Mouse (Mus musculus) forebrain, postnatal 0 days (tissue): Measurements from ENCODE around the gene Hif3a. TPM values are rescaled to one million over a fixed set of nuclear protein-coding genes. Genes with fewer than 3 reads are reported as not detected.

Source experiments
- ATAC-seq: fragments of 200-750 bp; cut with Nextera tagmentation; 2 replicates; pipeline ENCODE4 v1.8.0; 2017; ENCODE audit warnings: mild to moderate bottlenecking, moderate library complexity
- DNase-seq: peaks from one replicate; pipeline ENCODE4 v3.0.0-alpha.2; 2015
- H3K27ac ChIP-seq: fragments of 300-500 bp; sonication (generic); 2 replicates; pipeline ENCODE4 v1.5.1; 2014; ENCODE audit warnings: low read depth, mild to moderate bottlenecking, antibody characterized with exemption, low read length, moderate library complexity, mixed read lengths
- H3K27me3 ChIP-seq: fragments of 300-500 bp; sonication (generic); 2 replicates; pipeline ENCODE4 v1.6.1; 2014; ENCODE audit warnings: mild to moderate bottlenecking, low read length, mixed read lengths; ENCODE audit not compliant: insufficient read depth
- H3K36me3 ChIP-seq: fragments of 300-500 bp; sonication (generic); 2 replicates; pipeline ENCODE4 v1.6.1; 2014; ENCODE audit warnings: mild to moderate bottlenecking, moderate library complexity; ENCODE audit not compliant: insufficient read depth
- H3K4me1 ChIP-seq: fragments of 300-500 bp; sonication (generic); 2 replicates; pipeline ENCODE4 v1.6.1; 2014; ENCODE audit warnings: antibody characterized with exemption; ENCODE audit not compliant: insufficient read depth
- H3K4me2 ChIP-seq: fragments of 300-500 bp; sonication (generic); 2 replicates; pipeline ENCODE4 v1.6.1; 2014; ENCODE audit warnings: low read depth, mild to moderate bottlenecking, moderate library complexity
- H3K4me3 ChIP-seq: fragments of 300-500 bp; sonication (generic); 2 replicates; pipeline ENCODE4 v1.5.1; 2014; ENCODE audit warnings: low read depth, low read length, mixed read lengths
- H3K9ac ChIP-seq: fragments of 300-500 bp; sonication (generic); 2 replicates; pipeline ENCODE4 v1.6.1; 2014; ENCODE audit warnings: mild to moderate bottlenecking
- H3K9me3 ChIP-seq: fragments of 300-500 bp; sonication (generic); 2 replicates; pipeline ENCODE4 v1.6.1; 2016; ENCODE audit warnings: low read length
- CTCF ChIP-seq: sonication (generic); IDR thresholded peaks from 2 replicates; pipeline ENCODE4 v1.5.1; 2016; ENCODE audit warnings: antibody characterized with exemption, control low read depth, low read depth
- WGBS: fragments of 180-500 bp; shearing (Covaris S2); extraction: QIAGEN DNeasy Blood & Tissue Kit; methylation state at CpG from one replicate; pipeline ENCODE4 v1.1.7; 2014; 5-methylcytosine and 5-hydroxymethylcytosine counted together
- polyA plus RNA-seq: library from polyadenylated mRNA; unstranded; fragments of >200 nt; fragmentation: Nextera tagmentation; extraction: Ambion mirVana; gene quantifications from 2 replicates; pipeline ENCODE4 v1.2.1, GENCODE M21; 2015
- total RNA-seq: library from RNA; depleted of rRNA; stranded (reverse); fragments of >200 nt; gene quantifications from 2 replicates; pipeline ENCODE4 v1.2.3, GENCODE M21; 2014

Hif3a gene
- total and polyA plus RNA-seq, 2 experiments from 2014 or later = 2.0 to 12.2 TPM

DNA sequence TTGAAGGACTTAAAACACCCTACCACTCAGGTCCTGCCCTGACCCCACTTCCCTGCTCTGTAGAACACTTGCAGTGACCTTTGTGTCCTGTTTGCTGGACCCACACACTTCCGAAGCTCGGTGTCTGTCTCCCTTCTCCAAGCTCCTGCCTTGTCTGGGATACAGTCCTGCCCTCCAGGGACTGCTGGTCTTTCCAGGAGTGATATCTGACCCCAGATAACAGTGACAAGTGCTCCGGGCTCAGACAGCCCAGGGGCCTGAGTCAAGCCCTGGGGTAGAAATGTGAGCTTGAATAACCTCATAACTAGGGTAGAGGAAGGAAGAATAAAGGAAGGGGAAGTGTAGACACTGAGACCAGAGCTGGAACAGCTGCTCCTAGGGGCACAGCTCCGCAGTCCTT, 38.5 kb downstream of the Hif3a start:
- H3K4me2 ChIP-seq = no peak overlapping the region
- no peak overlapping the region for H3K4me3 ChIP-seq
- WGBS = 89% methylated on average over 4 of the region's 4 CpGs
- H3K27ac ChIP-seq = no peak overlapping the region
- TF ChIP-seq CTCF = no peak
- peaks cover 11% of the 10 kb centered on the region; the same call in 1 of the 2 replicates for H3K4me1 ChIP-seq
- no peaks in the 10 kb centered on the region for H3K9me3 ChIP-seq
- H3K36me3 ChIP-seq = peaks cover 50% of the 10 kb centered on the region
- no peak overlapping the region for H3K9ac ChIP-seq
- H3K27me3 ChIP-seq = no peaks in the 10 kb centered on the region
- DNase-seq (no peak), ATAC-seq (no peak)

DNA sequence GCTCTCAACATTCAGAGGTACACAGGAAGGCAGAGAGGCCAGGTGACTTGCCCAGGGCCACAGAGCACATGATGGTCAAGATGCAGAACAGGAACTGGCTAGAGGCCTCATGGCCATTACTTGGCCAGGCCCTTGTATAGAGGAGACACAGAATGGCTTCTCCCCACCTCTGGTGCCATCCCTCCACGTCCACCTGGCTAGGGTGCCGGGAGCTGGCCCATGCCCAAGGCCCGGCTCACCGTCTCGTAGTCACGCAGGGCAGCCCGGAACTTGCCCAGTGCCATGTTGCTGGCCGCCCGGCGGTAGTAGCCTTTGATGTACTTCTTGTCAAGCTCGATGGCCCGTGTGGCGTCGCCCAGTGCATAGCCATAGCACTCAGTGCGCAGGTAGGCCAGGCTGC, 40.1 kb downstream of the Hif3a start:
- no peak overlapping the region for H3K27ac ChIP-seq
- no peaks in the 10 kb centered on the region for H3K9me3 ChIP-seq
- ATAC-seq = no peak
- 95% methylated on average over 15 of the region's 15 CpGs for WGBS
- DNase-seq = no peak
- H3K27me3 ChIP-seq = no peaks in the 10 kb centered on the region
- no peak overlapping the region for H3K4me2 ChIP-seq
- peaks cover 50% of the 10 kb centered on the region for H3K36me3 ChIP-seq
- H3K9ac ChIP-seq = no peak overlapping the region
- peaks cover 13% of the 10 kb centered on the region; the same call in 1 of the 2 replicates for H3K4me1 ChIP-seq
- no peak overlapping the region for H3K4me3 ChIP-seq
- TF ChIP-seq CTCF = no peak

DNA sequence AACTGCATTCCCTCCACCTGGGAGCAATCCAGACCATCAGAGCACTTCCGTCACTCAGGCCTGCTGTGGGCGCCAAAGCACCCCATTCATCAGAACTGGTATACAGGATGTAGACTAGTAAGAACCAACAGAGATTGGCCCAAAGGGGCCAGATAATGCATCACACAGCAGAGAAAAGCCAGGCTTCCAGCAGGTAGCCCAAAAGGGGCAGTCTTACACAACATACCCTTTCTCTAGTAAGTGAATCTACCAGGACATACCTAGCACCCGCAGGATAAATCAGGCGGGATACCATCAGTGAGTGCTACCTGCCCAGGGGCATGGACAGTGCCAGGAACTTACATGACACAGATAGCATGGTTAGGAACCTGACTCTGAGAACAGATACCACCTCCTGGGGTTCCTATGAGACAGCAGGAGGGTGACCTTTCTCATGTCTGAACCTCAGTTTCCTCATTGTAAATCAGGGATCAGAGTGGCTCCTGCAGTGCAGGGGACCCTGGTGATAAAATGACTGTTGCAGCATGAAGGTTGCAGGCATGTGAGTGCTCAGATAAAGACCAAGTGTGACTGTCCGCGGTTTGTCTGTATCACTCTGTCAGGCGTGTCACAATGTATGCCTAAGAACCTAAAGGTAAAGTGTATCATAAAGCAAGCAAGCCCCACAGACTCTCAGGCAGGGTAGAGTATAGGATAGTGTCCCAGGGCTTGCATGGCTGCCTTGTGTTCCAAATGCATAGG, 42.6 kb downstream of the Hif3a start:
- no peak overlapping the region for H3K9ac ChIP-seq
- H3K27ac ChIP-seq = no peak overlapping the region
- DNase-seq = no peak
- TF ChIP-seq CTCF = no peak
- H3K36me3 ChIP-seq = peaks cover 62% of the 10 kb centered on the region
- WGBS = 87% methylated on average over 7 of the region's 7 CpGs
- 0 out of 2 replicates have a peak, but pooled peaks cover 4% of the 10 kb centered on the region for H3K4me1 ChIP-seq
- H3K27me3 ChIP-seq = no peaks in the 10 kb centered on the region
- H3K4me2 ChIP-seq = no peak overlapping the region
- H3K9me3 ChIP-seq = no peaks in the 10 kb centered on the region
- no peak overlapping the region for H3K4me3 ChIP-seq
- ATAC-seq = no peak

DNA sequence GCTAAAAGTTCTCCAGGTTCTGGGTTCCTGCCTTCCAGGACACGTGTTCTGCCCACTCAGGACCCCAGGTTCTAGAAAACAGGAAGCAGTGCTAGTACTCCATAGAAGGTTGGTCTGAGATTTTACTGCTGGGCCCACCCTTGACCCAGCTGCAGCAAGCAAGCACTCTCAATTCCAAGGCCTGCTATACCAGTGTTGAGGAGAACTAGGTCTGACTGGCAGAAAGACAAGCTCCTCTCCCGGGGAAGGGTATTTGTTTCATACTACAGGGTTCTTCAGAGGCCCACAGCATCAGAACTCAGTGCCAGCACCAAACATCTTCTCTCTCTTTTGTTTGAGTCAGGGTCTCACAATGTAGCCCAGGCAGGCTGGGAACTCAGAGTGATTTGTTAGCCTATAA, 44.3 kb downstream of the Hif3a start:
- no peaks in the 10 kb centered on the region for H3K27me3 ChIP-seq
- DNase-seq (no peak), ATAC-seq (no peak)
- H3K9me3 ChIP-seq = no peaks in the 10 kb centered on the region
- H3K4me2 ChIP-seq = no peak overlapping the region
- no peak overlapping the region for H3K27ac ChIP-seq
- TF ChIP-seq CTCF = no peak
- WGBS = 81% methylated on average over 2 of the region's 2 CpGs
- H3K9ac ChIP-seq = no peak overlapping the region
- no peak overlapping the region for H3K4me3 ChIP-seq
- peaks cover 64% of the 10 kb centered on the region for H3K36me3 ChIP-seq
- 0 out of 2 replicates have a peak, but pooled peaks cover 4% of the 10 kb centered on the region for H3K4me1 ChIP-seq

DNA sequence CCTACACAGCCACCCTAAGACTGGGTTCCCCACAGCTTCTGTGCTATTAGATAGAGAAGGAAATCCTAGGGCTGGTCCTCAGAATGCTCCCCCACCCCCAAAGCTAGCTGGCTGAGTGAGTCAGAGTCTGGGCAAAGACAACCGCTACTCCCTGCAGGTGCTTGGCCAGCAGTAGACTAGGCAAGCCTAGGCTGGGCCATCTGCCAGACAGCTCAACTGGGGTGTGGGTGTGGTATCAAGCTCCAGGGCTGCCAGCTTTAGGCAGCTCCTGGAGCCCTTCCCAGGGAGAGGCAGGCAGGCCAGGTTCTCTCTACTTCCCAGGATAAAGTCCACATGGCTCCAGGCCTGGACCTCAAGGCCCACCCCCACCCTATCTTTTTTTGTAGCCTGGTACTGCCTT, 45.2 kb downstream of the Hif3a start:
- peak; percentile 86 for DNase-seq
- Histone ChIP-seq H3K27ac (peak overlapping the region; percentile 40; the same call in 1 of the 2 replicates), H3K4me1 (0 out of 2 replicates have a peak, but pooled peaks cover 4% of the 10 kb centered on the region), H3K4me3 (no peak overlapping the region), H3K9ac (no peak overlapping the region), H3K9me3 (no peaks in the 10 kb centered on the region), H3K36me3 (peaks cover 65% of the 10 kb centered on the region), H3K4me2 (no peak overlapping the region), H3K27me3 (no peaks in the 10 kb centered on the region)
- WGBS = 31% methylated on average over 1 of the region's 1 CpGs
- no peak for TF ChIP-seq CTCF
- ATAC-seq = peak; percentile 86

DNA sequence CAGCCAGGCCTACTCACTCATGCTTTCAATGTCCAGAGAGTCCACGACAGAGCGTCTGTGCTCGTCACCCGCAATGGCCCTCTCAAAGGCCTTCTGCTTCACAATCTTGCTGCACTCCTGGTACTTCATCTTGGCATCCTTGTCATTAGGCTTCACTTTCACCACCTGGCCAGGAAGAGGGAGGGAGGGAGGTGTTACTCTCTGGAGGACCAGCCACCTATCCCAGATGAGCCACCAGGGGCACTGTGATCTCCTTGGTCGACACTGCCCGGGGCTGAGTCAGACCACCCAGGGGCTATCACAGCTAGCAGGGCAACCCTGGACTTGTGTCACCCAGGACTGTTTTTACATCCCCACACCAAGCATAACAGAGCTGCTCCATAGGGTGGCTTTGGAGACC, 46.8 kb downstream of the Hif3a start:
- WGBS = 79% methylated on average over 6 of the region's 6 CpGs
- no peak for ATAC-seq
- TF ChIP-seq CTCF = peak; percentile 30; the same call in 1 of the 2 replicates

DNA sequence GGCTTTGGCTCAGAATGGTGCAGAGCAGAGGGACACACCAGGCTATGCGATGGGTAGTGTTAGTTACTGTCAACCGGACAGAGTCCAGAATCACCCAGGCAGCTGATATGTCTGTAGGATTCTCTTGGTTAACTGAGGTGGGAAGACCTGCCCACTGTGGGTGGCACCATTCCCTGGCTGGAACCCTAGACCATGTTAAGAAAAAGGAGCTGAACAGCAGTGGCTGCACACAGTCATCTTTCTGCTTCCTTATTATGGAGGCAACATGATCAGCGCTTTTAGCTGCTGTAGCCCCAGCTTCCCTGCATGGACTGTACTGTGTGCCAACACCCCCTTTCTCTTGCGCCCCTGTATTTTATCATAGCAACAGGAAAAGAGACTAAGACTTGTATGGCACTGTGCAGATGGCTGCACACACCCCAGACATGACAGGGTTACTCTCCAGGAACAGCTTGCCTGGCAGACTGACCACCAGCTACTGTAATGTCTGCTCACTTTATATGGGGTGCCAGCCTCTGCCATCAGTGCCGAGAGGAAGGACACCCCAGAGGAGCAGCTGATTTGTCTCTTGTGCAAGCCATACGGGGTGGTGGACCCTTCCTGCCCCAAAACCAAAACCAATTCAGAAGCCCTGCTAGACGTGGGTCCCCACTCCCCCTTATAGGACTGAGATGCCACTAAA, 50.2 kb downstream of the Hif3a start:
- no peaks in the 10 kb centered on the region for H3K27me3 ChIP-seq
- no peak overlapping the region for H3K4me2 ChIP-seq
- TF ChIP-seq CTCF = no peak
- 91% methylated on average over 7 of the region's 7 CpGs for WGBS
- DNase-seq = no peak
- no peak overlapping the region for H3K4me3 ChIP-seq
- H3K4me1 ChIP-seq = 0 out of 2 replicates have a peak, but pooled peaks cover under 1% of the 10 kb centered on the region
- no peak for ATAC-seq
- H3K27ac ChIP-seq = no peak overlapping the region
- H3K9me3 ChIP-seq = no peaks in the 10 kb centered on the region
- H3K9ac ChIP-seq = no peak overlapping the region
- H3K36me3 ChIP-seq = peaks cover 82% of the 10 kb centered on the region

More for the DNA sequence above, 46.8 kb downstream of the Hif3a start:
- Histone ChIP-seq H3K9me3 (no peaks in the 10 kb centered on the region), H3K27ac (no peak overlapping the region), H3K4me2 (no peak overlapping the region), H3K36me3 (peaks cover 64% of the 10 kb centered on the region), H3K4me1 (0 out of 2 replicates have a peak, but pooled peaks cover 4% of the 10 kb centered on the region), H3K4me3 (no peak overlapping the region), H3K9ac (no peak overlapping the region), H3K27me3 (no peaks in the 10 kb centered on the region)
- DNase-seq = no peak
